Mouse (Mus musculus) adrenal gland, adult 18-20 months (tissue): ENCODE measurements around the gene Dock6. TPM values are rescaled to one million over a fixed set of nuclear protein-coding genes. Genes with fewer than 3 reads are reported as not detected.

Experiments used
- DNase-seq, 2 experiments: peaks; one replicate each; pipeline ENCODE4 v3.0.0; 2021 to 2022; ENCODE audit warnings: low spot score in 2 of 2
- microRNA-seq, 2 experiments: library from miRNA; unstranded; fragments of <30 nt; microRNA quantifications; one replicate each; pipeline ENCODE4 v1.2.0; 2021; ENCODE audit warnings: borderline number of aligned reads in 2 of 2
- total RNA-seq, 2 experiments: library from RNA; stranded (reverse); gene quantifications; 1 replicate in 1 of 2; 2 replicates in 1 of 2; pipeline ENCODE4 v1.2.3; 2021

Gene Dock6
- total RNA-seq, 2 experiments from 2014 or later: 29.7 to 36.1 TPM

GRCm38 (mm10) chr9:21752252-21752792, 100.1 kb downstream of the Dock6 start:
- DNase-seq: no peak

GRCm38 (mm10) chr9:21751347-21751746, 101.1 kb downstream of the Dock6 start:
- DNase-seq: peak in 1 of 2 experiments; percentile 47

- no peak for DNase-seq
Measured at GRCm38 (mm10) chr9:21750370-21750769, 102.1 kb downstream of the Dock6 start.

Small RNA genes within 50 kb of the gene (microRNA-seq; reads per million reads assigned to microRNA genes)
- gene Mir7083: 5.7 to 6.1 reads per million in 2 experiments

Other genes starting within 250 kb of the Dock6 start
- gene Smarca4, start 236.5 kb downstream of the Dock6 start, total RNA-seq: 10 to 100 TPM; 63.3 to 81.0 TPM
- 100 to 1,000 TPM; 135 to 173 TPM for gene Ldlr, start 129.2 kb downstream of the Dock6 start, total RNA-seq
- gene Spc24, start 92.3 kb downstream of the Dock6 start, total RNA-seq: 1 to 10 TPM in 1 of 2 experiments, under 1 TPM in 1; 0.56 to 1.1 TPM
- gene Kank2, start 53.9 kb downstream of the Dock6 start, total RNA-seq: 10 to 100 TPM; 31.1 to 31.3 TPM
- gene Angptl8, start 17.1 kb downstream of the Dock6 start, total RNA-seq: 10 to 100 TPM in 1 of 2 experiments, 1 to 10 TPM in 1; 8.2 to 26.2 TPM
- gene Rab3d, start 65.6 kb upstream of the Dock6 start, total RNA-seq: 10 to 100 TPM; 40.6 to 43.4 TPM
- 10 to 100 TPM; 10.7 to 11.2 TPM for gene Ccdc159, start 74.8 kb upstream of the Dock6 start, total RNA-seq
- gene Tmem205, start 74.9 kb upstream of the Dock6 start, total RNA-seq: 100 to 1,000 TPM; 280 to 531 TPM
- 10 to 100 TPM; 19.4 to 22.3 TPM for gene Plppr2, start 84.4 kb upstream of the Dock6 start, total RNA-seq
- 10 to 100 TPM; 12.3 to 14.2 TPM for gene Swsap1, start 103.1 kb upstream of the Dock6 start, total RNA-seq
- 1 to 10 TPM; 1.6 to 2.9 TPM for gene Epor, start 110.9 kb upstream of the Dock6 start, total RNA-seq
- 10 to 100 TPM; 19.2 to 51.9 TPM for gene Rgl3, start 136.8 kb upstream of the Dock6 start, total RNA-seq
- 1 to 10 TPM in 1 of 2 experiments, under 1 TPM in 1; 0.77 to 1.1 TPM for gene Ccdc151, start 150.0 kb upstream of the Dock6 start, total RNA-seq
- gene Prkcsh, start 150.2 kb upstream of the Dock6 start, total RNA-seq: 100 to 1,000 TPM; 132 to 173 TPM
- 1 to 10 TPM; 2.7 to 2.8 TPM for gene Elavl3, start 199.4 kb upstream of the Dock6 start, total RNA-seq
- gene Gm49318, start 218.6 kb upstream of the Dock6 start, total RNA-seq: under 1 TPM in 1 of 2 experiments, not detected in 1; 0.61 TPM
- 1 to 10 TPM; 8.4 to 8.7 TPM for gene Zfp653, start 218.7 kb upstream of the Dock6 start, total RNA-seq
- gene Ecsit, start 232.8 kb upstream of the Dock6 start, total RNA-seq: 10 to 100 TPM; 49.0 to 64.4 TPM
- gene Cnn1, start 246.6 kb upstream of the Dock6 start, total RNA-seq: 1 to 10 TPM in 1 of 2 experiments, under 1 TPM in 1; 0.99 to 2.7 TPM